Mouse (Mus musculus) thymus, adult 2 months (tissue): Measurements from ENCODE around the gene Gm28047.

ENCODE experiments used
- CTCF ChIP-seq: fragments of 200-500 bp; IDR thresholded peaks from 2 replicates; pipeline ENCODE4 v1.5.1; 2012; ENCODE audit warnings: mild to moderate bottlenecking, control low read depth, low read length, moderate library complexity, borderline replicate concordance; ENCODE audit not compliant: control insufficient read depth, poor library complexity, insufficient read depth; ENCODE audit errors: extremely low read depth
- POLR2A ChIP-seq: fragments of 200-500 bp; IDR thresholded peaks from 2 replicates; pipeline ENCODE4 v1.6.1; 2012; ENCODE audit warnings: mild to moderate bottlenecking, low read length, control low read depth, moderate library complexity; ENCODE audit not compliant: control insufficient read depth, poor library complexity, insufficient read depth; ENCODE audit errors: extremely low read depth

DNA sequence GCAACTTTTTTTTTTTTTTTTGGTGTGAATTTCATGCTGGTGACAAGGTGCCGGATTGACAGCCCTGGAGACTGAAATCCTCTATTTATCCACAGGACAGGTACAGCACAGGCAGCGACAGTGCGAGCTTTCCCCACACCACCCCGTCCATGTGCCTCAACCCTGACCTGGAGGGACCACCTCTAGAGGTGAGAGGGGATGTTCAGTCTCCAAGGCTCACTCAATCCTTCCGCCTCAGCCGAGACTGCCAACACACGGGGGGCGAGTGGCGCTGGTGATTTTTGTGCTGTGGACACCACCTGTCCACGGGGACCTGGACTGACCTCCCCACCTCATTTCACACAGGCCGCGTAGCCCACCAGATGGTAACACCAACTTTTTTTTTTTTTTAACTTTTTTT is 139.0 kb downstream of the Gm28047 start:
- TF ChIP-seq CTCF (no peak), POLR2A (no peak)
